Mouse (Mus musculus) myocyte (in vitro differentiated cells): ENCODE measurements at regions not wholly inside any gene's neighbourhood (a gene's known extent, or its start where the extent isn't known, plus 50 kb on each side); places are given as distances from the start of the nearest gene placed in this dataset.

ENCODE experiments used
- H3K27me3 ChIP-seq: one replicate; pipeline ENCODE4 v1.6.1; 2011; ENCODE audit not compliant: control insufficient read depth, insufficient read depth, insufficient read length
- H3K36me3 ChIP-seq: one replicate; pipeline ENCODE4 v1.6.1; 2011; ENCODE audit not compliant: control insufficient read depth, insufficient read depth
- H3K4me2 ChIP-seq: one replicate; pipeline ENCODE4 v1.6.1; 2011; ENCODE audit warnings: low read depth, control low read depth
- H3K4me3 ChIP-seq: one replicate; pipeline ENCODE4 v1.5.1; 2011; ENCODE audit warnings: mild to moderate bottlenecking, control low read depth, moderate library complexity
- H3K79me2 ChIP-seq: one replicate; pipeline ENCODE4 v1.6.1; 2011; ENCODE audit not compliant: control insufficient read depth, insufficient read depth
- H3ac ChIP-seq: one replicate; pipeline ENCODE4 v1.6.1; 2011; ENCODE audit not compliant: control insufficient read depth, insufficient read length
- CEBPB ChIP-seq: IDR thresholded peaks from 2 replicates; pipeline ENCODE4 v1.6.1; 2011; ENCODE audit warnings: mild to moderate bottlenecking, moderate library complexity; ENCODE audit not compliant: poor library complexity, insufficient read depth, severe bottlenecking
- E2F4 ChIP-seq: IDR thresholded peaks from one replicate; pipeline ENCODE4 v1.6.1; 2011; ENCODE audit warnings: mild to moderate bottlenecking, control low read depth, moderate library complexity; ENCODE audit not compliant: insufficient read depth
- MAX ChIP-seq: IDR thresholded peaks from one replicate; pipeline ENCODE4 v1.6.1; 2011; ENCODE audit warnings: low read depth, mild to moderate bottlenecking, control low read depth
- MYOD1 ChIP-seq, 3 experiments: IDR thresholded peaks; one replicate each; pipeline ENCODE4 v1.6.1; 2011; ENCODE audit warnings: control low read depth in 2 of 3, low read depth in 2 of 3, mild to moderate bottlenecking in 2 of 3, moderate library complexity in 1 of 3; ENCODE audit not compliant: insufficient read length in 2 of 3, control insufficient read depth in 1 of 3
- MYOG ChIP-seq, 3 experiments: IDR thresholded peaks; one replicate each; pipeline ENCODE4 v1.6.1; 2011; ENCODE audit warnings: control low read depth in 2 of 3, low read depth in 2 of 3, mild to moderate bottlenecking in 2 of 3; ENCODE audit not compliant: insufficient read length in 2 of 3, control insufficient read depth in 1 of 3, insufficient read depth in 1 of 3
- POLR2A ChIP-seq: IDR thresholded peaks from one replicate; pipeline ENCODE4 v1.6.1; 2011; ENCODE audit warnings: low read depth, mild to moderate bottlenecking, control low read depth, moderate library complexity; ENCODE audit not compliant: insufficient read length
- POLR2AphosphoS2 ChIP-seq: IDR thresholded peaks from one replicate; pipeline ENCODE4 v1.6.1; 2011; ENCODE audit warnings: low read depth, control low read depth; ENCODE audit not compliant: insufficient read length
- REST ChIP-seq: IDR thresholded peaks from one replicate; pipeline ENCODE4 v1.6.1; 2011; ENCODE audit warnings: mild to moderate bottlenecking, control low read depth, moderate library complexity; ENCODE audit not compliant: insufficient read depth, insufficient read length
- SRF ChIP-seq: IDR thresholded peaks from one replicate; pipeline ENCODE4 v1.6.1; 2011; ENCODE audit warnings: low read depth; ENCODE audit not compliant: control insufficient read depth, insufficient read length
- TCF12 ChIP-seq: IDR thresholded peaks from one replicate; pipeline ENCODE4 v1.6.1; 2011; ENCODE audit warnings: mild to moderate bottlenecking, control low read depth; ENCODE audit not compliant: poor library complexity, insufficient read depth, severe bottlenecking
- TCF3 ChIP-seq: IDR thresholded peaks from one replicate; pipeline ENCODE4 v1.6.1; 2011; ENCODE audit warnings: low read depth, control low read depth; ENCODE audit not compliant: insufficient read length
- USF1 ChIP-seq: IDR thresholded peaks from one replicate; pipeline ENCODE4 v1.6.1; 2011; ENCODE audit warnings: low read depth, mild to moderate bottlenecking, control low read depth, moderate library complexity

DNA sequence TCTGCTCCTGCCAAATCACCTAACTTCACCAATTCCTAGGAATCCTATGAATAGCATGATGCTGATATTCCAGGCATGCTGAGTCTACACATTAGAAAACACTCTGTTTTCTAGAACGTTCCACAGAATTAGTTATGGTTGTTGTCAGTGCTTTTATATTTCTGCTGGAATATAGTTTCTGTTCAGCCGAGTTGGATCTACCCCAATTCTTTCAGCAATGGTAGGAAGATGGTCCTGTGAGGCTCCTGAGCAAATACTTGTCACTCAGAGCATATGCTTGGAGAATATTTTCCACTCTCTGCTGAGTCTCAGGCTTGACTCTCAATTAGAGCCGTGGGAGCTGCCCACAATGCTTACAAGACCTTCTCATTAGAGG, 262.3 kb upstream of the Emcn start:
- TF ChIP-seq POLR2A = no peak
- no peak for TF ChIP-seq MAX
- no peak for TF ChIP-seq CEBPB
- TF ChIP-seq MYOD1 (IDR thresholded peaks at IDR 0.05; ENCODE audit: control insufficient read depth in 1 of 3, insufficient read length in 2 of 3, low read depth in 2 of 3) = no peak
- no peak for TF ChIP-seq MYOG (IDR thresholded peaks at IDR 0.05; ENCODE audit: control insufficient read depth in 1 of 3, insufficient read depth in 1 of 3, insufficient read length in 2 of 3, low read depth in 2 of 3)
- no peak for TF ChIP-seq POLR2AphosphoS2
- no peak for TF ChIP-seq TCF12
- no peak for TF ChIP-seq TCF3
- no peak for TF ChIP-seq E2F4
- no peak for TF ChIP-seq SRF
- no peak for TF ChIP-seq REST
- no peak for TF ChIP-seq USF1
- no peak overlapping the region for H3ac ChIP-seq
- no peak overlapping the region for H3K4me3 ChIP-seq
- no peak overlapping the region for H3K4me2 ChIP-seq
- H3K27me3 ChIP-seq = no peaks in the 10 kb centered on the region
- no peaks in the 10 kb centered on the region for H3K36me3 ChIP-seq
- H3K79me2 ChIP-seq = no peaks in the 10 kb centered on the region

DNA sequence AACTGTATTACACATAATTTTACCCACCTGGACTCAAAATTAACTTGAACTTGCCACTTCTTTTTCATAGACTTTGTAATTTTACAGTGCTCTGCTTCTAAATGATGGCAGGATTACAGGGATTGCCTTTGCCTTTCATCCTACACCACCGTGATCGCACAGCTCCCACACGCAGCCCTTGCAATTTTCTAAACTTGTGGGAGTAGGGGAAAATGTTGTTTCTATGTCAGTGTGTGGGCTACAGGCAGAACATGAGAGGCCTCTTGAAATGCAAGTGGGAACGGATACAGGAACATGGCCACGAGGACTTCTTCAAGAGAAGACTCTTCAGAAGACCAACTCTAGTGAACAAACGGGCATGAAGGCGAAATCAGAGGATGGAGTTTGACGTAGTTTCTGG, 254.0 kb upstream of the Emcn start:
- H3K36me3 ChIP-seq = no peaks in the 10 kb centered on the region
- H3K4me2 ChIP-seq = no peak overlapping the region
- H3K79me2 ChIP-seq = no peaks in the 10 kb centered on the region
- no peaks in the 10 kb centered on the region for H3K27me3 ChIP-seq
- H3ac ChIP-seq = no peak overlapping the region
- H3K4me3 ChIP-seq = no peak overlapping the region
- no peak for TF ChIP-seq E2F4
- no peak for TF ChIP-seq CEBPB
- TF ChIP-seq MYOG (IDR thresholded peaks at IDR 0.05; ENCODE audit: control insufficient read depth in 1 of 3, insufficient read depth in 1 of 3, insufficient read length in 2 of 3, low read depth in 2 of 3) = no peak
- TF ChIP-seq MAX = no peak
- no peak for TF ChIP-seq USF1
- no peak for TF ChIP-seq POLR2AphosphoS2
- no peak for TF ChIP-seq MYOD1 (IDR thresholded peaks at IDR 0.05; ENCODE audit: control insufficient read depth in 1 of 3, insufficient read length in 2 of 3, low read depth in 2 of 3)
- no peak for TF ChIP-seq TCF12
- no peak for TF ChIP-seq TCF3

DNA sequence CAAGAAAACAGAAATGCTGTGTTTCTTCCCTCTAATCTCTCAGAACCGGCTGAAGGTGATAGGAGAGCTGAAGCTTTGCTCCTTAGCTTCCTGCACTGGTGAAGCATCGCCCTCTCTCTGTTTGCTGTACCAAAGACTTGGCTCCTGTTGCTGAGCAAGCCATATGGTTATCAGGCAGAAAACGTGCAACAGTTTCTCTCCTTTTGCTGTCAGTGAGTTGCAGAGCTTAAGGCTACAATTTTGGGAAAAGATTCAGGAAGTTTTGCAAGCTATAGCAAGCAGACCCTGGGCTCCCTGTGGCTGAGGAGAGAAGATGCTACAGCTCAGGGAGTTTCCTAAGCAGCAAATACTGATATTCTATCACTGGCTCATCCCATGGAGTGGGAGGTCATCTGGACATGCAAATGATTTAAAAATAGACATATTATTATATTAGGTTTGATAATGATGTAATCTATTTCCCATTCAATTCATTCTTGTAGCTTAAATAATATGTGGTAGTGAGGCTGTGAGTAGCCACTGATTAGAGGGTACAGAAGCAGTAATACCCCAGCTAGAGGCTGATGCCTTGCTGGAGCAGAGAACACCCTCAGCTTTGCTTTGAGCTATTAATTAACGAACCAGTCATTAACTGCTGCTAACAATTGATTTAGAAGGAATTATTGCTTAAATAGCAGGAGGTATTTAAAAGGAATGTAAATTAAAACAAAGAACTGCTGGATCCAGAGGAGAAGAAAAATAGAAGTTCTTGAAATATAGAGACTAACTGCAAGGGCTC, 240.1 kb upstream of the Emcn start:
- no peak for TF ChIP-seq TCF12
- no peak for TF ChIP-seq SRF
- no peak for TF ChIP-seq USF1
- no peak for TF ChIP-seq POLR2A
- no peak for TF ChIP-seq REST
- TF ChIP-seq MYOD1 (IDR thresholded peaks at IDR 0.05; ENCODE audit: control insufficient read depth in 1 of 3, insufficient read length in 2 of 3, low read depth in 2 of 3) = no peak
- Histone ChIP-seq H3K4me2 (no peak overlapping the region), H3K36me3 (no peaks in the 10 kb centered on the region), H3ac (no peak overlapping the region), H3K4me3 (no peak overlapping the region), H3K79me2 (no peaks in the 10 kb centered on the region), H3K27me3 (no peaks in the 10 kb centered on the region)

DNA sequence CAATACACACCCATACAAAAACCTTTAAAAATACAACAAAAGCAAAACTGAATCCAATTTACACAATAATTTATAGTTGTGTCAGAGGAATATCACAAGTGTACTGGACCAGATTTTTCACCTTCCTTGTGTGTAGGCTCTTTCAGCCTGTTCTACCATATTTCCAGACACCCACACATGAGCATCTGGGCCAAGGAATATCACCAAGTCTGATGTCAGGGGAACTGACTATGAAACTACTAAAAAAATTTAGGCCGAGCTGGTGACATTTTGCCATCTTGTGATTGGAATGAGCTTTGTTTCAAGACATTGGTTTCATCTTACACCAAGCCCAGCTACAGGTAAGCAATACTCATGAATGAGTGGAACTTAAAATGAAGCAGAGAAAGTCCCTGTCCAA, 234.9 kb upstream of the Emcn start:
- no peak for TF ChIP-seq POLR2AphosphoS2
- no peak for TF ChIP-seq USF1
- no peak for TF ChIP-seq CEBPB
- no peak for TF ChIP-seq POLR2A
- no peak for TF ChIP-seq E2F4
- no peak for TF ChIP-seq TCF12
- TF ChIP-seq TCF3 = no peak
- no peak for TF ChIP-seq REST
- no peak for TF ChIP-seq MYOG (IDR thresholded peaks at IDR 0.05; ENCODE audit: control insufficient read depth in 1 of 3, insufficient read depth in 1 of 3, insufficient read length in 2 of 3, low read depth in 2 of 3)
- no peak for TF ChIP-seq MAX
- TF ChIP-seq SRF = no peak
- TF ChIP-seq MYOD1 (IDR thresholded peaks at IDR 0.05; ENCODE audit: control insufficient read depth in 1 of 3, insufficient read length in 2 of 3, low read depth in 2 of 3) = no peak
- Histone ChIP-seq H3K79me2 (no peaks in the 10 kb centered on the region), H3K4me3 (no peak overlapping the region), H3K4me2 (no peak overlapping the region), H3K36me3 (no peaks in the 10 kb centered on the region), H3ac (no peak overlapping the region), H3K27me3 (no peaks in the 10 kb centered on the region)

DNA sequence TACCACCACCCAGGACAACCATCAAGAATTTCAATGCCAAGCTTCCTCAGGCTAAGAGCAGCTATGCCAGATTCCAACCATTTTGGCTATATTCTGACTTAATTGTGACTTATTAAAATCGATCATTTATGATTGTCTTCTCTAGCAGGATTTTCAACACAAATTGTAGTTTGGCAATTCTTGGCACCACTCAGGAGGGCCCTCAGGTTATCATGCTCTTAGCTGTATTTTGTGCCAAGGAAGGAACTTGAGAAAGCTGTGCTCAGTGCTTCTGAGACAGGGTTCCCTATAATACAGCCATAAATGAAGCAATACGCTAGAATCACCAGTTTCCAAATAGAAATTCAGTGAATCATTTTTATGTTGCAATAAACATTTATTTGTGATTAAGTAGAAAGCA, 232.7 kb upstream of the Emcn start:
- Histone ChIP-seq H3K36me3 (no peaks in the 10 kb centered on the region), H3K4me2 (no peak overlapping the region), H3ac (no peak overlapping the region), H3K27me3 (no peaks in the 10 kb centered on the region), H3K79me2 (no peaks in the 10 kb centered on the region), H3K4me3 (no peak overlapping the region)
- TF ChIP-seq CEBPB (no peak), E2F4 (no peak), MAX (no peak), POLR2AphosphoS2 (no peak), MYOG (IDR thresholded peaks at IDR 0.05; ENCODE audit: control insufficient read depth in 1 of 3, insufficient read depth in 1 of 3, insufficient read length in 2 of 3, low read depth in 2 of 3) (no peak)
